Mouse (Mus musculus): ENCODE results near the gene Otop2. TPM values are rescaled to one million over a fixed set of nuclear protein-coding genes. Genes with fewer than 3 reads are reported as not detected.
A peak's percentile ranks its signal among the peaks of the same experiment; 100 is the strongest.

Gene Otop2
- polyA plus RNA-seq, 1 experiment from 2014 or later, result 1.9 TPM

GRCm38 (mm10) chr11:115373805-115374694 is 67.1 kb downstream of the Otop2 start:
- no peak for ATAC-seq (ENCODE audit: insufficient read depth, low FRiP score)
- peak overlapping the region; percentile 64 for H3K4me2 ChIP-seq (ENCODE audit: low read depth, low read length)
- peak overlapping the region; percentile 63 for H3K9ac ChIP-seq (ENCODE audit: low read length)
- H3K4me3 ChIP-seq (replicated peaks; ENCODE audit: low read length), result peak overlapping the region; percentile 36
- no peaks in the 10 kb centered on the region for H3K36me3 ChIP-seq (ENCODE audit: control insufficient read depth, insufficient read depth, low read length)
- H3K4me1 ChIP-seq (ENCODE audit: control insufficient read depth, insufficient read depth, low read length), result peaks cover 7% of the 10 kb centered on the region
- 1% methylated on average over 30 of the region's 30 CpGs for WGBS
- no peaks in the 10 kb centered on the region for H3K9me3 ChIP-seq (replicated peaks; ENCODE audit: control insufficient read depth, low read length)
- peaks cover 13% of the 10 kb centered on the region for H3K27me3 ChIP-seq (ENCODE audit: control insufficient read depth, insufficient read depth, low read length)
- no peak overlapping the region for H3K27ac ChIP-seq (ENCODE audit: low read length)

- Histone ChIP-seq H3K27me3 (ENCODE audit: control insufficient read depth, insufficient read depth, low read length) (peaks cover 13% of the 10 kb centered on the region), H3K4me2 (ENCODE audit: low read depth, low read length) (peak overlapping the region; percentile 64; the same call in 1 of the 2 replicates), H3K9ac (ENCODE audit: low read length) (no peak overlapping the region), H3K4me1 (ENCODE audit: control insufficient read depth, insufficient read depth, low read length) (peaks cover 7% of the 10 kb centered on the region), H3K36me3 (ENCODE audit: control insufficient read depth, insufficient read depth, low read length) (no peaks in the 10 kb centered on the region), H3K27ac (ENCODE audit: low read length) (no peak overlapping the region), H3K9me3 (replicated peaks; ENCODE audit: control insufficient read depth, low read length) (no peaks in the 10 kb centered on the region), H3K4me3 (replicated peaks; ENCODE audit: low read length) (no peak overlapping the region; the same call in 1 of the 2 replicates)
- ATAC-seq (ENCODE audit: insufficient read depth, low FRiP score), result no peak
- whole genome bisulfite sequencing, result 55% methylated on average over 12 of the region's 12 CpGs
Measured at GRCm38 (mm10) chr11:115374695-115375425, 67.9 kb downstream of the Otop2 start.

DNA sequence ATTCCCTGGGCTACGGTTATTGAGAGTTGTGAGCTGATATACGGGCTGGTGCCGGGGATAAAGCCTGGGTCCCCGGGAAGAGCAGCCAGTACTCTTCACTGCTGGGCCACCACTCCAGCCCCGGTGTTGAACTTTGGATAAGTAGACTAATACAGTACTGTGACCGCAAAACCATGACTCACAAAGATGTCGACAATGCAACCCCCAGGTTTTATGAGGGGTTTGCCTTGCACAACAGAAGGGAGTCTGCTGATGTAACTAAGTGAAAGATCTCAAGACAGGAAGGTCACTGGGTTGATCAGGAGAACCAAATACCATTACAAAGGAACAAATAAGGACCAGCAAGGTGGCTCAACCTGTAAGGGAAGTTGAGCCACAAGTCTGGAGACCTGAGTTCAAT is 69.8 kb downstream of the Otop2 start:
- Histone ChIP-seq H3K4me3 (replicated peaks; ENCODE audit: low read length) (no peak overlapping the region), H3K27ac (ENCODE audit: low read length) (no peak overlapping the region), H3K4me2 (ENCODE audit: low read depth, low read length) (no peak overlapping the region), H3K27me3 (ENCODE audit: control insufficient read depth, insufficient read depth, low read length) (peaks cover 13% of the 10 kb centered on the region), H3K9me3 (replicated peaks; ENCODE audit: control insufficient read depth, low read length) (no peaks in the 10 kb centered on the region), H3K9ac (ENCODE audit: low read length) (no peak overlapping the region), H3K4me1 (ENCODE audit: control insufficient read depth, insufficient read depth, low read length) (peaks cover 7% of the 10 kb centered on the region), H3K36me3 (ENCODE audit: control insufficient read depth, insufficient read depth, low read length) (no peaks in the 10 kb centered on the region)
- WGBS, result 67% methylated on average over 7 of the region's 7 CpGs
- ATAC-seq (ENCODE audit: insufficient read depth, low FRiP score), result no peak

DNA sequence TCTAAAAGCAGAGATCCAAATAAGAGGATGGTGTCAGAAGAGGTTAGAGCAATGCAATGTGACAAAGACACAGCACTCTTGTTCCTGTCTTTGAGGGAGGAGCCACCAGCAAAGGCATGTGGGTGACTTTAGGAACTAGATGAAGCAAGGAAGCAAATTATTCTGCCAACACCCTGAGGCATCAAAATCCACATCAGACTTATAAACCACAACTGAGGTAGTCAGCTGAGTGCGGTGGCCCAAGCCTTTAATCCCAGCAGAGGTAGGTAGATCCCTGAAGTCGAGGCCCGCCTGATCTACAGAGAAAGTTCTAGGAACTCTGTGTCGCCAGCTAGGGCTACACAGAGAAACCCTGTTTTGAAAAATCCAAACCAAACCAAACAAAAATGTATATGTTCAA is 70.3 kb downstream of the Otop2 start:
- Histone ChIP-seq H3K9me3 (replicated peaks; ENCODE audit: control insufficient read depth, low read length) (no peaks in the 10 kb centered on the region), H3K9ac (ENCODE audit: low read length) (no peak overlapping the region), H3K4me1 (ENCODE audit: control insufficient read depth, insufficient read depth, low read length) (peaks cover 7% of the 10 kb centered on the region), H3K27me3 (ENCODE audit: control insufficient read depth, insufficient read depth, low read length) (peaks cover 13% of the 10 kb centered on the region), H3K4me3 (replicated peaks; ENCODE audit: low read length) (no peak overlapping the region), H3K27ac (ENCODE audit: low read length) (no peak overlapping the region), H3K36me3 (ENCODE audit: control insufficient read depth, insufficient read depth, low read length) (no peaks in the 10 kb centered on the region), H3K4me2 (ENCODE audit: low read depth, low read length) (no peak overlapping the region)
- WGBS, result 87% methylated on average over 4 of the region's 4 CpGs
- no peak for ATAC-seq (ENCODE audit: insufficient read depth, low FRiP score)

GRCm38 (mm10) chr11:115377854-115378253 is 70.9 kb downstream of the Otop2 start:
- Histone ChIP-seq H3K27ac (ENCODE audit: low read length) (no peak overlapping the region), H3K36me3 (ENCODE audit: control insufficient read depth, insufficient read depth, low read length) (no peaks in the 10 kb centered on the region), H3K9me3 (replicated peaks; ENCODE audit: control insufficient read depth, low read length) (no peaks in the 10 kb centered on the region), H3K9ac (ENCODE audit: low read length) (no peak overlapping the region), H3K4me3 (replicated peaks; ENCODE audit: low read length) (no peak overlapping the region), H3K4me2 (ENCODE audit: low read depth, low read length) (no peak overlapping the region), H3K27me3 (ENCODE audit: control insufficient read depth, insufficient read depth, low read length) (peaks cover 13% of the 10 kb centered on the region), H3K4me1 (ENCODE audit: control insufficient read depth, insufficient read depth, low read length) (peaks cover 11% of the 10 kb centered on the region)
- no peak for ATAC-seq (ENCODE audit: insufficient read depth, low FRiP score)
- WGBS, result 87% methylated on average over 7 of the region's 7 CpGs

DNA sequence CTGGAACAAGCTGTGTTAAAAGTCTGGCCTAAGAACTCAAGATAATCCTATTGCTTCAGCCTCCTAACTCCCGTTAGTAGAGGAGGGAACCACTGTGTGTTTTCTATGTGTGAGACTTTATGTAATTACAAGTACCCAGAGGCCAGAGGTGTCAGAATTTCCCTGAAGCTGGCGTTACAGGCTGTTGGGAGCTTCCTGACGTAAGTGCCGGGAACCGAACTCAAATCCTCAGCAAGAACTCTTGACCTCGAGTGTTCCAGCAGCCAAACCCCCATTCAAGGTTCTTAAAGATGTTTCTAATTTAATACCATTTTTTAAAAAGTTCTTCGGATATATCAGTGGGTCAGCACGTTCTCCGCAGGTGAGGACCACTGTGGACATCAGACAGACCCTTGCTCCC is 74.3 kb downstream of the Otop2 start:
- H3K4me1 ChIP-seq (ENCODE audit: control insufficient read depth, insufficient read depth, low read length), result peaks cover 16% of the 10 kb centered on the region
- H3K4me2 ChIP-seq (ENCODE audit: low read depth, low read length), result peak overlapping the region; percentile 82
- no peak overlapping the region for H3K9ac ChIP-seq (ENCODE audit: low read length)
- H3K9me3 ChIP-seq (replicated peaks; ENCODE audit: control insufficient read depth, low read length), result no peaks in the 10 kb centered on the region
- H3K27me3 ChIP-seq (ENCODE audit: control insufficient read depth, insufficient read depth, low read length), result no peaks in the 10 kb centered on the region
- no peaks in the 10 kb centered on the region for H3K36me3 ChIP-seq (ENCODE audit: control insufficient read depth, insufficient read depth, low read length)
- WGBS, result 14% methylated on average over 9 of the region's 9 CpGs
- peak overlapping the region; percentile 65 for H3K27ac ChIP-seq (ENCODE audit: low read length)
- peak overlapping the region; percentile 72 for H3K4me3 ChIP-seq (replicated peaks; ENCODE audit: low read length)
- ATAC-seq (ENCODE audit: insufficient read depth, low FRiP score), result no peak

Other genes with a start within 250 kb of the Otop2 start
- gene Cd300e, start 245.0 kb upstream of the Otop2 start, polyA plus RNA-seq (2015; fragmentation: Nextera tagmentation; extraction: Ambion mirVana), result 0.26 TPM in 1 of 2 replicates, not detected in the other
- 2.2 and 2.3 TPM in 2 replicates for gene Rab37, start 215.7 kb upstream of the Otop2 start, polyA plus RNA-seq (2015; fragmentation: Nextera tagmentation; extraction: Ambion mirVana)
- 2.0 and 3.4 TPM in 2 replicates for gene Cd300lf, start 173.2 kb upstream of the Otop2 start, polyA plus RNA-seq (2015; fragmentation: Nextera tagmentation; extraction: Ambion mirVana)
- 136 and 138 TPM in 2 replicates for gene Slc9a3r1, start 143.8 kb upstream of the Otop2 start, polyA plus RNA-seq (2015; fragmentation: Nextera tagmentation; extraction: Ambion mirVana)
- gene Tmem104, start 119.7 kb upstream of the Otop2 start, polyA plus RNA-seq (2015; fragmentation: Nextera tagmentation; extraction: Ambion mirVana), result 8.3 and 9.7 TPM in 2 replicates
- gene Nat9, start 119.3 kb upstream of the Otop2 start, polyA plus RNA-seq (2015; fragmentation: Nextera tagmentation; extraction: Ambion mirVana), result 21.8 and 23.4 TPM in 2 replicates
- not detected in 2 replicates for gene Grin2c, start 39.9 kb upstream of the Otop2 start, polyA plus RNA-seq (2015; fragmentation: Nextera tagmentation; extraction: Ambion mirVana)
- gene Fdxr, start 30.1 kb upstream of the Otop2 start, polyA plus RNA-seq (2015; fragmentation: Nextera tagmentation; extraction: Ambion mirVana), result 15.4 and 15.9 TPM in 2 replicates
- 1.6 and 1.7 TPM in 2 replicates for gene Fads6, start 9.5 kb upstream of the Otop2 start, polyA plus RNA-seq (2015; fragmentation: Nextera tagmentation; extraction: Ambion mirVana)
- gene Ush1g, start 14.9 kb downstream of the Otop2 start, polyA plus RNA-seq (2015; fragmentation: Nextera tagmentation; extraction: Ambion mirVana), result 0.62 and 0.76 TPM in 2 replicates
- gene Otop3, start 27.6 kb downstream of the Otop2 start, polyA plus RNA-seq (2015; fragmentation: Nextera tagmentation; extraction: Ambion mirVana), result 4.6 and 8.4 TPM in 2 replicates
- gene Hid1, start 60.6 kb downstream of the Otop2 start, polyA plus RNA-seq (2015; fragmentation: Nextera tagmentation; extraction: Ambion mirVana), result 44.0 and 46.2 TPM in 2 replicates
- 6.1 and 6.6 TPM in 2 replicates for gene Cdr2l, start 74.8 kb downstream of the Otop2 start, polyA plus RNA-seq (2015; fragmentation: Nextera tagmentation; extraction: Ambion mirVana)
- 160 and 162 TPM in 2 replicates for gene Mrpl58, start 96.6 kb downstream of the Otop2 start, polyA plus RNA-seq (2015; fragmentation: Nextera tagmentation; extraction: Ambion mirVana)
- 746 and 843 TPM in 2 replicates for gene Atp5h, start 112.8 kb downstream of the Otop2 start, polyA plus RNA-seq (2015; fragmentation: Nextera tagmentation; extraction: Ambion mirVana)
- 3.2 and 3.6 TPM in 2 replicates for gene Kctd2, start 113.0 kb downstream of the Otop2 start, polyA plus RNA-seq (2015; fragmentation: Nextera tagmentation; extraction: Ambion mirVana)
- gene Trim80, start 133.4 kb downstream of the Otop2 start, polyA plus RNA-seq (2015; fragmentation: Nextera tagmentation; extraction: Ambion mirVana), result 0.22 and 0.26 TPM in 2 replicates
- gene Slc16a5, start 155.3 kb downstream of the Otop2 start, polyA plus RNA-seq (2015; fragmentation: Nextera tagmentation; extraction: Ambion mirVana), result 2.8 and 3.7 TPM in 2 replicates
- gene Armc7, start 168.5 kb downstream of the Otop2 start, polyA plus RNA-seq (2015; fragmentation: Nextera tagmentation; extraction: Ambion mirVana), result 7.9 and 8.0 TPM in 2 replicates
- gene Nt5c, start 184.7 kb downstream of the Otop2 start, polyA plus RNA-seq (2015; fragmentation: Nextera tagmentation; extraction: Ambion mirVana), result 112 and 113 TPM in 2 replicates
- gene Jpt1, start 207.2 kb downstream of the Otop2 start, polyA plus RNA-seq (2015; fragmentation: Nextera tagmentation; extraction: Ambion mirVana), result 454 and 457 TPM in 2 replicates
- gene Sumo2, start 229.1 kb downstream of the Otop2 start, polyA plus RNA-seq (2015; fragmentation: Nextera tagmentation; extraction: Ambion mirVana), result 687 and 737 TPM in 2 replicates

Measured in stomach, embryonic 16.5 days (tissue).